Mouse (Mus musculus) ES-Bruce4 (cell line): ENCODE measurements around the gene Usp20. TPM values are rescaled to one million over a fixed set of nuclear protein-coding genes. Genes with fewer than 3 reads are reported as not detected.

Experiments
- H3K27ac ChIP-seq: 2 replicates; pipeline ENCODE4 v1.5.1; 2012; ENCODE audit warnings: low read length, inconsistent platforms; ENCODE audit not compliant: insufficient read depth
- H3K27me3 ChIP-seq: 2 replicates; pipeline ENCODE4 v1.6.1; 2012; ENCODE audit warnings: mild to moderate bottlenecking, low read length, inconsistent platforms; ENCODE audit not compliant: control insufficient read depth, poor library complexity, insufficient read depth, severe bottlenecking
- H3K36me3 ChIP-seq: 2 replicates; pipeline ENCODE4 v1.6.1; 2012; ENCODE audit warnings: inconsistent platforms, mild to moderate bottlenecking, low read length, moderate library complexity; ENCODE audit not compliant: control insufficient read depth, poor library complexity, insufficient read depth, severe bottlenecking
- H3K4me1 ChIP-seq: one replicate; pipeline ENCODE4 v1.8.1; 2011; ENCODE audit warnings: low read length; ENCODE audit not compliant: control insufficient read depth, insufficient read depth
- H3K4me3 ChIP-seq: 2 replicates; pipeline ENCODE4 v1.5.1; 2011; ENCODE audit warnings: low read depth, mild to moderate bottlenecking, low read length
- H3K9ac ChIP-seq: 2 replicates; pipeline ENCODE4 v1.6.1; 2012; ENCODE audit warnings: low read depth, mild to moderate bottlenecking, inconsistent platforms; ENCODE audit not compliant: poor library complexity, severe bottlenecking
- H3K9me3 ChIP-seq: replicated peaks from 2 replicates; pipeline ENCODE4 v1.6.1; 2012; ENCODE audit warnings: mild to moderate bottlenecking, low read length, inconsistent platforms; ENCODE audit not compliant: control insufficient read depth, poor library complexity, insufficient read depth, severe bottlenecking
- CTCF ChIP-seq: IDR thresholded peaks from one replicate; pipeline ENCODE4 v1.8.1; 2011; ENCODE audit warnings: low read depth, low read length
- EP300 ChIP-seq: IDR thresholded peaks from 2 replicates; pipeline ENCODE4 v1.6.1; 2011; ENCODE audit warnings: low read depth, low read length; ENCODE audit not compliant: insufficient read depth
- polyA plus RNA-seq: library from polyadenylated mRNA; stranded (reverse); fragments of >200 nt; gene quantifications from 2 replicates; pipeline ENCODE4 v1.2.4, GENCODE M21; 2011; ENCODE audit warnings: low read depth; ENCODE audit not compliant: missing spikeins, insufficient read depth, insufficient read length

Gene Usp20
- polyA plus RNA-seq, 1 experiment = 7.2 TPM

DNA sequence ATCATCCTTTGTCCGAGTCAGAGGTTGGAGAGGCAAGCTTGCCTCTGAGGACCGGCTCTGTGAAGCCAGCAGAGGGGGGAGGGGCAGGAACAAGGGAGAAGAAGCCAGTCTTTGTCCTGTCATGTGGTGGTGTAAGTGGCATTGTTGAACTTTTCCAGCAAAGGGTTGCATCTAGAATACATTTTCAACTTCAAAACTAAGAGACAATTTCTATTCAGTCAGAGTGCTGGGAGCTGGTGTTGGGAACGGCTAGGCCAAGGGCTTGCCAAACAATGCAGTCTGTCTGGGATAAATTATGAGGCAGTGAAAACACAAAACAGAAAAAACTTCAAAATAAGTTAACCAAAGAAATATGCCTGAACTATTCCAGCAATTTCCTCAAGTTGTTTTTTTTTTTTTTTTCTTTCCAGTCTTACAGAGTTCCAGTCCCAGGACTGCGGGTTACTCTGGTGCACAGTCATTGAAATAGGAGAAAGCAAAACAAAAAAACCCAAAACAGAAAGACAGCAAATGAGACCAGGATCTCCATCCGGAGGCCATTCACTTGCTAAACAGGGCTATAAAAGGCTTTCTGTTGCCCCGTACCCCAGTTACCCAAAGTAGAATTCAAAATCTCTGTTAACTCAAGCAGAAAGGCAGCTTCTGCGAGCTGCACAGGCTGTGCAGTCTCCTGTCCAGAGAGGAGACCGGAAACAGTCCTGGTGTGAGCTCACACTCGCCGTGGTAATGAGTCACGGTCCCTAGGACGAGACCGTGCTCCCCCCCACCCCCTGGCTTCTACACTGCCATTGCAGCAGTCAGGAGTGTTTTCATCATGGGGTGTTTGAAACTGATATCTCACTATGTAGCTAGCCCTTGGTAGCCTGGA is 86.4 kb downstream of the Usp20 start:
- TF ChIP-seq EP300 (peak; percentile 82), CTCF (no peak)
- Histone ChIP-seq H3K9ac (peak overlapping the region; percentile 5; the same call in 1 of the 2 replicates), H3K36me3 (peaks cover 6% of the 10 kb centered on the region; the same call in 1 of the 2 replicates), H3K4me3 (peak overlapping the region; percentile 22; the same call in 1 of the 2 replicates), H3K9me3 (peaks cover 5% of the 10 kb centered on the region; the same call in 1 of the 2 replicates), H3K27ac (peak overlapping the region; percentile 96), H3K27me3 (no peaks in the 10 kb centered on the region), H3K4me1 (peaks cover 12% of the 10 kb centered on the region)

DNA sequence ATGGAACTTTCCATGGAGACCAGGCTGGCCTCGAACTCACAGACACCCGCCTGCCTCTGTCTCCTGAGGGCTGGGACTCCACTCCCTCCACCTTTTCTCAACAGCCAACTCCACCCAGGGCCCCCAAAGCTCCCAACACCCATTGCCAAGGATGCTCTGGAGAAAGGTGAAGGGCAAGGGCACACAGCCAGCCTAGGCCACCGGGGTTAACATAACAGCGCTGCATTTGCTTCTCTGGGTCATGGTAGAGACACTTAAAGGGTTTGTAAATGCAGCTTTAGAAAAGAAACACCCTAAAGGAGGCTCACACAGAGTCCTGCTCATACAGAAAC is 87.0 kb downstream of the Usp20 start:
- no peaks in the 10 kb centered on the region for H3K27me3 ChIP-seq
- H3K4me1 ChIP-seq = peaks cover 12% of the 10 kb centered on the region
- peaks cover 5% of the 10 kb centered on the region; the same call in 1 of the 2 replicates for H3K9me3 ChIP-seq
- peak overlapping the region; percentile 96 for H3K27ac ChIP-seq
- peak overlapping the region; percentile 5; the same call in 1 of the 2 replicates for H3K9ac ChIP-seq
- no peak overlapping the region for H3K4me3 ChIP-seq
- TF ChIP-seq EP300 (peak; percentile 55; the same call in 1 of the 2 replicates), CTCF (no peak)
- H3K36me3 ChIP-seq = peaks cover 6% of the 10 kb centered on the region; the same call in 1 of the 2 replicates

DNA sequence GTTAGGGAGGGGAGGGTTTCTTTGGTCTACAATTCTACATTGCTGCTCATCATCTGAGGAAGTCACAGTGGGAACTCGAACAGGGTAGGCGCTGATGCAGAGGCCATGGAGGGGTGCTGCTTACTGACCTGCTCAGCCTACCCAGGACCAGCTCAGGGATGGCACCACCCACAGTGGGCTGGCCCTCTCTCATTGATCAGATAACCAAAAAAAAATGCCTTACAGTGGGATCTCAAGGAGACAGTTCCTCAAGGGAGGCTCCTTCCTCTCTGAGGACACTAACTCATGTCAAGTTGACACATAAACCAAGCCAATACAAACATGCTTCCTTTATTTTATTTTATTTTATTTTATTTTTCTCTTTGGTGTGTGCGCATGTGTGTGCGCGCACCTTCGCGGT is 87.4 kb downstream of the Usp20 start:
- Histone ChIP-seq H3K36me3 (peaks cover 6% of the 10 kb centered on the region; the same call in 1 of the 2 replicates), H3K9ac (no peak overlapping the region), H3K27me3 (no peaks in the 10 kb centered on the region), H3K27ac (peak overlapping the region; percentile 96), H3K4me1 (peaks cover 12% of the 10 kb centered on the region), H3K4me3 (no peak overlapping the region), H3K9me3 (peaks cover 5% of the 10 kb centered on the region; the same call in 1 of the 2 replicates)
- TF ChIP-seq CTCF (no peak), EP300 (no peak)

Other genes starting within 250 kb of the Usp20 start
- 2.2 and 2.4 TPM in 2 replicates for gene 1700001O22Rik, start 178.6 kb upstream of the Usp20 start, polyA plus RNA-seq
- 42.6 and 46.3 TPM in 2 replicates for gene Ntmt1, start 174.5 kb upstream of the Usp20 start, polyA plus RNA-seq
- 18.4 and 19.9 TPM in 2 replicates for gene Asb6, start 151.9 kb upstream of the Usp20 start, polyA plus RNA-seq
- gene Prrx2, start 147.3 kb upstream of the Usp20 start, polyA plus RNA-seq = 6.5 and 6.9 TPM in 2 replicates
- 8.7 and 9.4 TPM in 2 replicates for gene Ptges, start 52.4 kb upstream of the Usp20 start, polyA plus RNA-seq
- gene Tor1b, start 29.3 kb upstream of the Usp20 start, polyA plus RNA-seq = 21.7 and 22.3 TPM in 2 replicates
- 27.5 and 31.0 TPM in 2 replicates for gene Tor1a, start 14.3 kb upstream of the Usp20 start, polyA plus RNA-seq
- gene BC005624, start 78 bp upstream of the Usp20 start, polyA plus RNA-seq = 30.9 and 43.6 TPM in 2 replicates
- gene Fnbp1, start 159.7 kb downstream of the Usp20 start, polyA plus RNA-seq = 77.7 and 84.7 TPM in 2 replicates
- 71.9 and 72.5 TPM in 2 replicates for gene Gpr107, start 170.0 kb downstream of the Usp20 start, polyA plus RNA-seq